Mouse (Mus musculus) gastrocnemius, adult 18-20 months (tissue): ENCODE data around the gene Gmppa. TPM values are rescaled to one million over a fixed set of nuclear protein-coding genes. Genes with fewer than 3 reads are reported as not detected.

Experiments used
- DNase-seq: peaks from one replicate; pipeline ENCODE4 v3.0.0; 2021; ENCODE audit warnings: low spot score
- long read RNA-seq, 2 experiments: library from polyadenylated mRNA; stranded (forward); transcript quantifications; one replicate each; pipeline ENCODE4 v2.0.0; 2021
- total RNA-seq, 2 experiments: library from RNA; stranded (reverse); gene quantifications; 2 replicates each; pipeline ENCODE4 v1.2.3; 2021

Gene Gmppa
- total RNA-seq: 10 to 100 TPM; 37.3 to 44.6 TPM
- long read RNA-seq, experiment 1, partial matches to known transcripts: 1 of 3 reads
- long read RNA-seq, experiment 1, other reads (novel, unspliced or antisense): 2 of 3 reads
- long read RNA-seq, experiment 2, partial matches to known transcripts: 2 of 5 reads
- long read RNA-seq, experiment 2, other reads (novel, unspliced or antisense): 0 of 5 reads

DNA sequence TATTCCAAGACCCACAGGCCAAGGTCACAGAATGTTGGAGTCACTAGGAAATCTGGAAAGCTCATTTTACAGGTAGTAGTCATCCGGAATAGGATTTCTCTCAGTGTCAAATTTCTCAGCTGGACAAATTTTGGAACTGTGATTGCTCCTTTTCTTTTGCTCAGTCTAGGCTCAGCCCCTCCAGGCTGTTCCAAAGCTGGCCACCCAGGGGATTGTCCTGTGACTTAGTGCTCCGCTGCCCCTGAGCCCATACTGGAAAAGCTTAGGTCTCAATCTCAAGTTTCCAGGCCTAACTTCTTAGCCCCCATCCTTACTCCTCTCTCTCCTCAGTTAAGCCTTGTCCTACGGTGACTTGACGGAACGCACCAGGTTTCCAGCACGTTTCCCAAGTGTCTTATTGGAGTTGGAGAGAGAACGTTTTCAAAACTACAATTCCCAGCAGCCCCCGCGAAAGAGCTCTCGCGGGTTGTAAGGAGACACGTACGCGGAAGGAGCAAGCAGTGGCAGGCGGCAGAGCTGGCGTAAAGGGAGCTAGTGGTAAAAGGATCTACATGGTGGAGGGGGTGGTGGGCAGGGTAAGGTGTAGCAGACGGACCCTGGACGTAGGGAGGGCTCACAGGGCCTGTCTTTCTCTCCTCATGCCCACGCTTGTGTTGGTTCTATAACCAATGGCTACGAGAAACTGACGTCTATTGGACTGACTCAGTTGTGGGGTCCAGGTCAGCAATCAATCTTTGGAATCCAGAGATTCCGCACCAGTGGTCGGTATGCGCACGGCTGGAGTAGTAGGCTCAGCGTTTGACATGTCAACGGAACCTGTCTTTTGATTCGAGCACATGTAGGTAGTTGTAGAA lies at the start of gene Gmppa:
Gmppa (plus strand) TSS at position 456 of the 854 bp plus-strand sequence.
- DNase-seq: peak; percentile 89

DNA sequence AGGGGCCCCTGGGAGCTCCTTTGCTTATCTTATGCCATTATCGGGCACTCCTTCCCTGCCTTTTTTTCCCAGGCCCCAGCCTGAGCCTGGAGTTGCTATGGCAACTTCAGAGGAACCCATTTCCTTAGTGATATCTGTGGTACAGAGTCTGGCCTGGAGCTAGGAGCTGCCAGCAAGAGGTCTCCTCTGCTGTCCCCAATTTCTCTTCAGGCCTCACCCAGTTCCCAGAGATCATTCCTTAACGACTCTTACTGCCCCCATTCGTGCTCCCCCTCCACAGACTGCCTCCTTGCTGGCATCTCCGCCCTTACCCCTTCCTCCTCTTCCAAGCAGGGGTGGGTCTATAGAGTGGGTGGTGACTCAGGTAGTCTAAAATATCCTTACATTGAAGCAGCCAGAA lies 49.6 kb upstream of the Gmppa start:
- DNase-seq: no peak

GRCm38 (mm10) chr1:75387469-75387928 lies 48.2 kb upstream of the Gmppa start:
- no peak for DNase-seq

DNA sequence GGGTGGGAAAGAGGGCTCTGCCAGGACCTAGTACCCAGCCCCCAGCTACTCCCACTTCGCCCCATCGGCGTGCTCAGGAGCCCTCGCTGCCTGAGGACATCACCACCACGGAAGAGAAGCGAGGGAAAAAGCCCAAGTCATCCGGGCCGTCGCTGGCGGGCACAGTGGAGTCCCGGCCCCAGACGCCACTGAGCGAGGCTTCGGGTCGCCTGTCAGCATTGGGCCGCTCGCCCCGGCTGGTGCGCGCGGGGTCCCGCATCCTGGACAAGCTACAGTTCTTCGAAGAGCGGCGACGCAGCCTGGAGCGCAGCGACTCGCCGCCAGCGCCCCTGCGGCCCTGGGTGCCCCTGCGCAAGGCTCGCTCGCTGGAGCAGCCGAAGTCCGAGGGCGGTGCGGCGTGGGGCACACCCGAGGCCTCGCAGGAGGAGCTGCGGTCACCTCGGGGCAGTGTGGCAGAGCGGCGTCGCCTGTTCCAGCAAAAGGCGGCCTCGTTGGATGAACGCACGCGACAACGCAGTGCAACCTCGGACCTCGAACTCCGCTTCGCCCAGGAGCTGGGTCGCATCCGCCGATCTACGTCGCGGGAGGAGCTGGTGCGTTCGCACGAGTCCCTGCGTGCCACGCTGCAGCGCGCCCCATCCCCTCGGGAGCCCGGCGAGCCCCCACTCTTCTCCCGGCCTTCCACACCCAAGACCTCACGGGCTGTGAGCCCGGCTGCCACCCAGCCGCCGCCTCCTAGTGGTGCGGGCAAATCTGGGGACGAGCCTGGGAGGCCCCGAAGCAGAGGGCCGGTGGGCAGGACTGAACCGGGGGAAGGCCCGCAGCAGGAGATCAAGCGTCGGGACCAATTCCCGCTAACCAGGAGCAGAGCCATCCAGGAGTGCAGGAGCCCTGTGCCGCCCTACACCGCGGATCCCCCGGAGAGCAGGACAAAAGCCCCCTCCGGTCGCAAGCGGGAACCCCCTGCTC lies 47.5 kb upstream of the Gmppa start:
- DNase-seq: no peak

DNA sequence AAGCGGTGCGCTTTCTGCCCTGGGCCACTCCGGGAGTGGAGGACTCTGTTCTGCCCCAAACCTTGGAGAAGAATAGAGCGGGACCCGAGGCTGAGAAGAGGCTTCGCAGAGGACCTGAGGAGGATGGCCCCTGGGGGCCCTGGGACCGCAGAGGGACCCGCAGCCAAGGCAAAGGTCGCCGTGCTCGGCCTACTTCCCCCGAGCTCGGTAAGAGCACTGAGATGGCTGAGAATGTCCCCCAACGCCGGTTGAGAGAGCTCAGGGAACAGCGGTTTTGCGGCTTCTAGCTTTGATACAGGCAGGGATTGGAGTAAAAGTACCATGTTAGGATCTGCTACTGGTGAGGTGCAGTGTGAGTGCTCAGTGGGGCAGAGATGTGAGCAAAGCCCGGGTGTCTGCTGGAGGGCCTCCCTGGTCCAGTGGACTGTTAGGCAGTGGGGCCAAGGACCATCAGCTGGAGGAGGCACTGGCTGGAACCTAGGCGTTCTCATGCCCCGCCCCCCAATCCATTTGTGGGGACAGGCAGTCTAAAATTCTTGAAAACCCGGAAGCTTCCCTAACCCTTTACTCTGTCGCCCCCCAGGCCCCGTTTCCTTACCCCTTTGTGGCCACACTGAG lies 46.7 kb upstream of the Gmppa start:
- DNase-seq: no peak

DNA sequence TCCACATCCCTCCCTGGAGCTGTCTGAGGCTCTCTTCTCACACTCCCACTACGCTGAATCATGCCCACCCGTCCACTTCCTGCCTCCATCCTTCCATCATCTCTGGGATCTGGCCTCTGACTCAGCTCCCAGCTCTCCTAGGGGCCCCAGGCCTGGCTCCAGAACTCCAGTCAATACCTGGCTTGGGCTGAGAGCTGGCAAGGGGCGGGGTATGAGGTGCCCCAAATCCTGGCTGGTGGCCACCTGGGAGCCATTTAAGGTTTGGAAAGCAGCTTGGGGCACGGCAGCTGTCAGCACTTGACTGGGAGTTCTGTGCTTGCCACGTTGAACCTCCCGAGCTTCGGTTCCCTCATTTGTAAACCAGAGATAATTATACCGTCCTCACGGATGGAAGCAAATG lies 42.6 kb upstream of the Gmppa start:
- peak; percentile 91 for DNase-seq

GRCm38 (mm10) chr1:75393846-75394245 lies 41.9 kb upstream of the Gmppa start:
- DNase-seq: no peak

GRCm38 (mm10) chr1:75398761-75399402 lies 36.8 kb upstream of the Gmppa start:
- DNase-seq: peak; percentile 93

GRCm38 (mm10) chr1:75399755-75400492 lies 35.8 kb upstream of the Gmppa start:
- DNase-seq: peak; percentile 85

DNA sequence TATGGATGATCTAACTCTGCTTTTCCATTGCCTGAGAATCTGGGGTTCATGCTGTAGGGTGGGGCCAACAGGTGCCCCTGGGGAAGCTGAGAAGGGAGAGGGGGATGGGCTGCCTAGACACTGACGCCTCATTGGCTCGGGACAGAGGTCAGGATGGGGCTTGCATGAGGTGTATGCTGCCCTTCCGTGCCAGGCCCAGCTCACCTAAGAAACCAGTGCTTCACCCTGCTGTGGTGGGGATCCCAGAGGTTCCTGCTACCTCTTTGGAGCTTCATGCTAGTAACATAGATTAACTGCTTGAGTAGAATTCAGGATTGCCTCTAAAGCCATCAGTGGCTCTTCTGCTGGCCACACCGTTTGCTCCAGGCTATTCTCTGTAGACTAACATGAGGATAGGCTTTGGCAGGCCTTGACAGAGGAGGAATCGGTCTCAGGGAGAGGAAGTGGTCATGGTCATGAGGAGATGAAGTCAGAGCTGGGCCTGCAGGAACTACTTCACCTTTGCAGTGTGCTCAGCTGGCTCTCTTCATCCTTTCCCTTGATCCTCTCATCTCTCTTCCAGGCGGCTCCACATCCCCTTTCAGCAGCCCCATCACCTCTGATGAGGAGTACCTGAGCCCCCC lies 35.1 kb upstream of the Gmppa start:
- peak; percentile 72 for DNase-seq

DNA sequence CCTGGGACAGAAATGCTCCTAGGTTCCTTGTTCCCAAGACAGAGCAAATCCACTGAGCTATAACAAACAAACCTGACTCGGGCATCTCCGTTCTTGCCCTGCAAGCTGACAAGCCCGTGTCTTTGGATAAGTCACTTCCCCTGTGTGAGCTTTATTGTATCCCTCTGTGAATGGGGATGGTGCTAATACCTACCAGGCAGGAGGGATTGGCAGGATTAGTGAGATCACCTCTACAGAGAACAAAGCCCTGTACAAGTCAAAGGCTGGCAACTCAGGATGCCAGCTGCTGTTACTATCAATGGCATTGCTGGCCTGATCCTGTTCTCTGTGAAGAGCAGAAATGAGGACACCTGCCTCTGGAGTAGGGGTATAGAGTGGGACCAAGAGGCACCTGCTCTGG lies 30.2 kb upstream of the Gmppa start:
- DNase-seq: no peak

DNA sequence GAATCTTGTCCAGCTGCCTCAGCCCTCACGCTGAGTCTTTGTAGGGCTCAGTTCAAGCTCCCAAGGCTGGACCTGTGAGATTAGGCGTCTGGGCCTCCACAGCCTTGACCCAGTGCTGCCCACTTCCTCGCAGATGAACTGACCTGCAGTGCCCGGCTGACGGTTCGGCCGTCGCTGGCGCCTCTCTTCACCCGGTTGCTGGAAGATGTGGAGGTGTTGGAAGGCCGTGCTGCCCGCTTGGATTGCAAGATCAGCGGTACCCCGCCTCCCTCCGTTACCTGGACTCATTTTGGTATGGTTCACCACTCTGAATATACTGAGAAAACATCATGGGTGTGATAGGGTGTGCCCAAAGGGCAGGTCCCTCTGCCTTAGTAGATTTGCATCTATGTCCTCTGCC lies 29.6 kb upstream of the Gmppa start:
- no peak for DNase-seq

DNA sequence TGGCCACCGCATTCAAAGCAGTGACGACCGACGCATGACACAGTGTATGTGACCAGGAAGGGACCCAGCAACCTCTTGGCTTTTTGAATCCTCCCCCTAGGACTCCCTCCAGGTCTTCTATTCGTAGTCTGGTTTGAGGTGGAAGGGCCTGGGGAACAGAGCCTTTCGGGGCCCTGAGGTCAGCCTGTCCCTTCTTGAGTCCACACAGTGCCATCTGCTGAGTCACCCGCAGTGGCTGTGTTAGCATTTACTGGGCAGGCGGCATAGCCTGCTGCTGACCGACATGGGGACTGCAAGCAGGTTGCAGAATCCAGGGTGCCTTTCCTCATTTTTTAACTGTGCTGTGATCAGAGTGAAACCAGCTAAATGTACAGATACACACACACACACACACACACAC lies 28.7 kb upstream of the Gmppa start:
- peak; percentile 64 for DNase-seq

DNA sequence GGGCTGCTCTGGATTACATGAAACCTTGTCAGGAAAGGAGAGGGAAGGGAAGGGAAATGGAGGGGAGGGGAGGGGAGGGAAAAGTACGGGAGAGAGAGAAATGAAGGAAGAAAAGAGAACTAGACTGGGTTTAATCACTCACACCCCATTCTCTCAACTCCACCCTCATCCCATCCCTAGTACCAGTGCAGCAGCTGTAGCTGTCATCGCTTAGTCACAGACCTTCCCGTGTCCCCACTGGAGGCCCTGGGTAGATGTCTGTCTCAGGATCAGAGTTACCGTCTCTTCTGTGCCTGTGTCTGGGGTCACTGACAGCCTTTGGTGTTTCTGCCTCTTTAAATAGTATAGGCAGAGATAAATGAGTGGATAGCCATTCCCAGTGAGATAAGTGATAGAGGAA lies 27.5 kb upstream of the Gmppa start:
- no peak for DNase-seq

DNA sequence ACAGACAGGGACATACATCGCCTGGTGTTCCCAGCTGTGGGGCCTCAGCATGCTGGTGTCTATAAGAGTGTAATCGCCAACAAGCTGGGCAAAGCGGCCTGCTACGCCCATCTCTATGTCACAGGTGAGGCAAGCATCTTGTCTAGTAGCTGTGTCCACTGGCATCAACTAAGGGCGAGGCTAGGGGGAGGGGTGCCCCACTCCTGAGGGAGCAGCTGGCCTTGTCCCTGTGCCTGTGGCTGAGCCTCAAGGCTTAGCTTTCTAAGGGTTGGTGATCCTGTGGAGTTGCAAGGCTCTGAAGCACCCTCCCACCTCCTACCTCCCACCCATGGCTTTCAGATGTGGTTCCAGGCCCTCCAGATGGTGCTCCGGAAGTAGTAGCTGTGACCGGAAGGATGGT lies 25.8 kb upstream of the Gmppa start:
- no peak for DNase-seq

DNA sequence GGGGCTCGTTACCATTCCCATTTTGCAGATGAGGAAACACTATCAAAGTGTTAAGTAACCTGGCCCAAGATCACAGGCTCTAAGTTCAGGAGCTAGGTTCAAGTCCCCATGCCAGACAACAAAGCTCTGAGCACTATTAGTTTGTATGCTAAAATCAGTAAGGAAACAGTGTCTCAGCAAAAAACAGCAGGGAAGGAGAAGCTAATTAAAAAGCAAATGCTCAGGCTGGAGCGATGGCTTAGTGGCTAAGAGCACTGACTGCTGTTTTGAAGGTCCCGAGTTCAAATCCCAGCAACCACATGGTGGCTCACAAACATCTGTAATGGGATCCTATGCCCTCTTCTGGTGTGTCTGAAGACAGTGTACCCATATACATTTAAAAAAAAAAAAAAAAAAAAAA lies 23.5 kb upstream of the Gmppa start:
- DNase-seq: no peak

- peak; percentile 65 for DNase-seq
Measured at GRCm38 (mm10) chr1:75413749-75414148, 22.0 kb upstream of the Gmppa start.

DNA sequence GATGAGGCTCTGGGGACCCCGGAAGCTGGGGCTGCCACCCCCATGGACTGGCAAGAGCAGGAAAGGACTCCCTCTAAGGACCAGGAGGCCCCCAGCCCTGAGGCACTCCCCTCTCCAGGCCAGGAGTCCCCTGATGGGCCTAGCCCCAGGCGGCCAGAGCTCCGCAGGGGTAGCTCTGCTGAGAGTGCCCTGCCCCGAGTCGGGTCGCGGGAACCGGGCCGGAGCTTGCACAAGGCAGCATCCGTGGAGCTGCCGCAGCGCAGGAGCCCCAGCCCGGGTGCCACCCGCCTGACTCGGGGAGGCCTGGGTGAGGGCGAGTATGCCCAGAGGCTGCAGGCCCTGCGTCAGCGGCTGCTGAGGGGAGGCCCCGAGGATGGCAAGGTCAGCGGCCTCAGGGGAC lies 13.9 kb upstream of the Gmppa start:
- DNase-seq: no peak

GRCm38 (mm10) chr1:75422216-75422822 lies 13.4 kb upstream of the Gmppa start:
- DNase-seq: no peak
